Mouse (Mus musculus): ENCODE results near the gene Wdsub1.

DNA sequence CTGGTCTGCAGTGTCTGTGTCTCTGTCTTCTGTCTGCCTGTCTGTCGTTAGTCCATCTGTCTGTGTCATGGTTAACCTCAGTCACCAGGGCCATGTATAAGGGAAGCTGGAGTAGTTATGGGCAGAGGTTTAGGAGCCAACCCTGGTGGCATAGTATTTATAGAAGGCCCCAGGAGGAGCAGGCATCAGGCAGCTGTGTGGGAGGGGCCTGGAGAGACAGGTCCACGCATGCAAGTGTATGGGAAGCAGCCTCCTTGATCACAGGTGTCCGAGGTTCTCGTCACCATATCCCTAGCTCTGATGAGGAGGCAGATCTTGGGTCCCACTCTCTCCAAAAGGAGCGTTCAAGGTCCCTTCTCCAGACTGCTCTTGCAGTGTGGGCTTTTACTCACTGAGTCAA, 51.5 kb downstream of the Wdsub1 start:
- TF ChIP-seq CTCF (IDR thresholded peaks at IDR 0.05; ENCODE audit: low read depth) (no peak), EP300 (IDR thresholded peaks at IDR 0.05; ENCODE audit: low read depth) (no peak)

Measured in heart, postnatal 0 days (tissue).